Mouse (Mus musculus): ENCODE measurements around the gene Olfr523. TPM values are rescaled to one million over a fixed set of nuclear protein-coding genes. Genes with fewer than 3 reads are reported as not detected.

Olfr523 gene
- polyA plus RNA-seq, 2 experiments, result not detected

DNA sequence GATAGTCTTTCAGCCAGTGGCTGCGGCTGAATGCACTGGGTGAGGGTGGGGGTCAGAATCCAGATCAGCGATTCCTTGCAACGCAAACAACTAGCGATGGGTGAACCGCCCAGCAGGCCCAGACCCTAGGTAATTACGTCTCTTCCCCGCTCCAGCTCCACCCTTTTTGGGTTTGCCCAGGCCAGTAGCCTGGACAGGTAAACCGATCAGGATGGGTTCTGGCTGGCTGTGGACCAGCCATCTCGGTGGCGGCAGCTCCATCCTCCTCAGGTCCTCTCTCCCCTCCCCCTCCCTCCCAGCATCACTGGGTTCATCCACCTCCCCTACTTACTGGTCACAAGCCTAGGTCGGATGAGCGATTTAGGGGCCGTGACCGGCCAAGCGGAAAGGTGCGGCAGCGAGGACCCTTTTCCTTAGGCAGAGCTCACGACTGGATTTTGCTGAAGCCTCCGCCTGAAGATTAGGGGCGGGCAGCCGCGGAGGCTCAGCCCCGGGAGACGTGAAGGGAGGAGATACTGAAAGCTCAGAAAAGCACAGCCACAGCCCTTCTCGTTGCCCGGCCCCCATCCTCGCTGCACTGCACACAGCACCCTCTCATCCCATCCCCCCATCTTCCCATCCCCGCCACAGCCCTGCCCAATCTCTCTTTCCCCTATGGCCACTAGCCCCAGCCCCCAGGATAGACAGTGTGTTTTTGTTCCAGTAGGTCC lies 18.6 kb upstream of the Olfr523 start, which contains the start of gene Sprn:
Gene Sprn (minus strand): TSS at position 660 of the 710 bp plus-strand sequence.
- no peak for DNase-seq (ENCODE audit: low spot score)
- WGBS, result 1% methylated on average over 19 of the region's 28 CpGs
- H3K9ac ChIP-seq (ENCODE audit: low read depth, low read length, severe bottlenecking), result peak within 1 kb of the TSS; percentile 31; the same call in 1 of the 2 replicates
- H3K4me3 ChIP-seq (replicated peaks; ENCODE audit: low read length), result peak within 1 kb of the TSS; percentile 20
- H3K4me1 ChIP-seq (ENCODE audit: control insufficient read depth, insufficient read depth, low read length), result 0 out of 2 replicates have a peak, but pooled peaks cover 3% of the 10 kb centered on the region
- H3K9me3 ChIP-seq (ENCODE audit: control insufficient read depth, low read length), result no peaks in the 10 kb centered on the region
- no peak for ATAC-seq (ENCODE audit: low FRiP score, low read depth)
- H3K36me3 ChIP-seq (ENCODE audit: control insufficient read depth, insufficient read depth, low read length), result no peaks in the 10 kb centered on the region
- H3K27me3 ChIP-seq (ENCODE audit: control insufficient read depth, insufficient read depth, low read length), result peaks cover 27% of the 10 kb centered on the region
- no peak for TF ChIP-seq POLR2A (IDR thresholded peaks at IDR 0.05; ENCODE audit: borderline replicate concordance, extremely low read depth, insufficient read depth, insufficient read length)
- H3K4me2 ChIP-seq (replicated peaks; ENCODE audit: low read depth, low read length, severe bottlenecking), result peak within 1 kb of the TSS; percentile 33; the same call in 1 of the 2 replicates
- no peak within 1 kb of the TSS for H3K27ac ChIP-seq (replicated peaks; ENCODE audit: low read depth, low read length)

DNA sequence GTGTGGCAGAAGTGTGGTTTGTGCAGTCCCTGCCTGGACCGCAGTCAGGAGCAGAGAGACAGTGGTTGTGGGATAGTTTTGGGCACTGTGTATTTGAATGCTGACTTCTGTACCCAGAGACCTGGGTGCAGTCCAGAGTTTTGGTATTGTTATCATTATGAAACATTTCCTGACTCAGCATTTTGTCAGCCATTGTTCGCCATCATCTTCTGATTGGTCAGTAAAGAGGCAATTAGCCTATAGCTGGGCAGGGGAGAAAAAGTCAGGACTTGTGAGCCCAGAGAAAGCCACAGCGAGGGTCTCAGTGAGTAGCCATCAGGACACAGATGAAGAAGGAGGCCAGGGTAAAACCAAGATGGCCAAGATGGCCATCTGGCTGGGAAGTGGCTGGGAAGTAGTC lies 12.7 kb upstream of the Olfr523 start:
- no peaks in the 10 kb centered on the region for H3K9me3 ChIP-seq (ENCODE audit: control insufficient read depth, low read length)
- H3K4me1 ChIP-seq (ENCODE audit: control insufficient read depth, insufficient read depth, low read length), result no peaks in the 10 kb centered on the region
- TF ChIP-seq POLR2A (IDR thresholded peaks at IDR 0.05; ENCODE audit: borderline replicate concordance, extremely low read depth, insufficient read depth, insufficient read length), result no peak
- no peaks in the 10 kb centered on the region for H3K36me3 ChIP-seq (ENCODE audit: control insufficient read depth, insufficient read depth, low read length)
- DNase-seq (ENCODE audit: low spot score) (no peak), ATAC-seq (ENCODE audit: low FRiP score, low read depth) (no peak)
- 70% methylated on average over 3 of the region's 3 CpGs for WGBS
- no peak overlapping the region for H3K4me3 ChIP-seq (replicated peaks; ENCODE audit: low read length)
- no peak overlapping the region for H3K27ac ChIP-seq (replicated peaks; ENCODE audit: low read depth, low read length)
- no peaks in the 10 kb centered on the region for H3K27me3 ChIP-seq (ENCODE audit: control insufficient read depth, insufficient read depth, low read length)
- H3K4me2 ChIP-seq (replicated peaks; ENCODE audit: low read depth, low read length, severe bottlenecking), result no peak overlapping the region
- no peak overlapping the region for H3K9ac ChIP-seq (ENCODE audit: low read depth, low read length, severe bottlenecking)

DNA sequence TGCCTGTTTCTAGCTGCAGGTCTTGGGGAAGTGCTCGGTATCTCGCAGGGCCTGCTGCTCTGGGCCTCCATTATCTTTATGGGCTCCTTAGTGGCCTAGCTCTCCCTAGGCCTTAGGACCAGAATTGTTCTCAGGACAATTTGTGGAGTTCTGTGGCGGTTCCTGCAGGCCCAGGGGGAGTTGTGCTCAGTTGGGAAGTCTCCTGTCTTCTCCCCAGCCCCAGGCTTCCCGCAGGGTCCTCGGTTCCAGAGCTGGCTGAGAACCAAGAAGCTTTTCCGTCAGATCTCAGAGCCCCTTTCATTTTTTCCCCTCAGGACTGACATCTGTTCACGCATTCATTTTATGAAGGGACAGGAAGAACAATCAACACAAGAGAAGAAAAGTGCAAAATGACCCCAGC lies 8.4 kb upstream of the Olfr523 start, which contains the start of gene Olfr522:
Gene Olfr522 (minus strand): TSS at position 101 of the 400 bp plus-strand sequence.
- H3K27ac ChIP-seq (replicated peaks; ENCODE audit: low read depth, low read length), result no peak within 1 kb of the TSS
- 72% methylated on average over 7 of the region's 7 CpGs for WGBS
- no peak for TF ChIP-seq POLR2A (IDR thresholded peaks at IDR 0.05; ENCODE audit: borderline replicate concordance, extremely low read depth, insufficient read depth, insufficient read length)
- no peak within 1 kb of the TSS for H3K9ac ChIP-seq (ENCODE audit: low read depth, low read length, severe bottlenecking)
- H3K4me3 ChIP-seq (replicated peaks; ENCODE audit: low read length), result no peak within 1 kb of the TSS
- no peak within 1 kb of the TSS for H3K4me2 ChIP-seq (replicated peaks; ENCODE audit: low read depth, low read length, severe bottlenecking)
- no peak for ATAC-seq (ENCODE audit: low FRiP score, low read depth)
- H3K27me3 ChIP-seq (ENCODE audit: control insufficient read depth, insufficient read depth, low read length), result no peaks in the 10 kb centered on the region
- no peaks in the 10 kb centered on the region; the same call in 1 of the 2 replicates for H3K9me3 ChIP-seq (ENCODE audit: control insufficient read depth, low read length)
- H3K36me3 ChIP-seq (ENCODE audit: control insufficient read depth, insufficient read depth, low read length), result no peaks in the 10 kb centered on the region
- no peak for DNase-seq (ENCODE audit: low spot score)
- no peaks in the 10 kb centered on the region for H3K4me1 ChIP-seq (ENCODE audit: control insufficient read depth, insufficient read depth, low read length)

DNA sequence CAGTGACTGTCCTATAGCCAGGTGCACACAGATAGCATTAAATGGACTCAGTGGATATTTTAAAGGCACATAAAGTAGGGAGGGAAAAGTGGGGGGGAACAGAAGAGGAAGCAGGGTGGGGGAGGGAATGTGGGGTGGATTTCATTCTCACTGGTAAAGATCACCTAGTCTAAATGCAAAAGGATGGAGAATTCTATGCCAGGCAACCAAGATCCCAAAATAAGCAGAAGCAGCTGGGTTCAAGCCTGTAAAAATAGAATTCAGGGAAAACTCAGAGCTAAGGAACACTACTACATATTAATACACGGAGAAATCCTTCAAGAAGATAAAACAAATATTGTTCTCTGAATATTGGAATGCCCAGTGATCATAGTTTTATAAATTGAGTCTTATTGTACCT lies 5.1 kb upstream of the Olfr523 start:
- H3K9ac ChIP-seq (ENCODE audit: low read depth, low read length, severe bottlenecking), result no peak overlapping the region
- H3K4me2 ChIP-seq (replicated peaks; ENCODE audit: low read depth, low read length, severe bottlenecking), result no peak overlapping the region
- WGBS, result 71% methylated on average over 1 of the region's 1 CpGs
- no peaks in the 10 kb centered on the region for H3K27me3 ChIP-seq (ENCODE audit: control insufficient read depth, insufficient read depth, low read length)
- ATAC-seq (ENCODE audit: low FRiP score, low read depth) (no peak), DNase-seq (ENCODE audit: low spot score) (no peak)
- no peak overlapping the region for H3K4me3 ChIP-seq (replicated peaks; ENCODE audit: low read length)
- no peak for TF ChIP-seq POLR2A (IDR thresholded peaks at IDR 0.05; ENCODE audit: borderline replicate concordance, extremely low read depth, insufficient read depth, insufficient read length)
- no peaks in the 10 kb centered on the region for H3K4me1 ChIP-seq (ENCODE audit: control insufficient read depth, insufficient read depth, low read length)
- no peaks in the 10 kb centered on the region; the same call in 1 of the 2 replicates for H3K9me3 ChIP-seq (ENCODE audit: control insufficient read depth, low read length)
- no peak overlapping the region for H3K27ac ChIP-seq (replicated peaks; ENCODE audit: low read depth, low read length)
- no peaks in the 10 kb centered on the region for H3K36me3 ChIP-seq (ENCODE audit: control insufficient read depth, insufficient read depth, low read length)

DNA sequence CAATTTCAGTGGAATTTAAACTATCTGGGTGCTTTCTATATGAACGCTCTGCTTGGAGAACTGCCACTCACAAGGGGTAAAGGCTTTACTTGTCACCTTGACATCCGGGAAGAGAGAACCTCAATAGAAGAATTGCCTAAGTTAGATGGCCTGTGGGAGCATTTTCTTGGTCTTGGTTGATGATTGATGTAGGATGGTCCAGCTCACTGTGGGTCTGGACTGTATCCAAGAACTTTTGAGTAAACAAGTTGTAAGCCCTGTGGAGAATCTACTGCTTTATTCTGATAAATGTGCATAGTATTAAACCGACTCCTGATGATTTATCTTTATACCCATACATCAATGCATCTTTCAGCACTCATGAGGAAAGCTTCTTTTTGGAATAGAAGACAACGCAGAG lies 3.6 kb upstream of the Olfr523 start:
- Histone ChIP-seq H3K4me2 (replicated peaks; ENCODE audit: low read depth, low read length, severe bottlenecking) (no peak overlapping the region), H3K4me1 (ENCODE audit: control insufficient read depth, insufficient read depth, low read length) (no peaks in the 10 kb centered on the region), H3K9ac (ENCODE audit: low read depth, low read length, severe bottlenecking) (no peak overlapping the region), H3K27ac (replicated peaks; ENCODE audit: low read depth, low read length) (no peak overlapping the region), H3K9me3 (ENCODE audit: control insufficient read depth, low read length) (no peaks in the 10 kb centered on the region; the same call in 1 of the 2 replicates), H3K36me3 (ENCODE audit: control insufficient read depth, insufficient read depth, low read length) (no peaks in the 10 kb centered on the region), H3K4me3 (replicated peaks; ENCODE audit: low read length) (no peak overlapping the region), H3K27me3 (ENCODE audit: control insufficient read depth, insufficient read depth, low read length) (no peaks in the 10 kb centered on the region)
- WGBS, result 79% methylated on average over 4 of the region's 4 CpGs
- no peak for DNase-seq (ENCODE audit: low spot score)
- no peak for TF ChIP-seq POLR2A (IDR thresholded peaks at IDR 0.05; ENCODE audit: borderline replicate concordance, extremely low read depth, insufficient read depth, insufficient read length)
- ATAC-seq (ENCODE audit: low FRiP score, low read depth), result no peak
